Mouse (Mus musculus): ENCODE data around the gene Nbea. TPM values are rescaled to one million over a fixed set of nuclear protein-coding genes. Genes with fewer than 3 reads are reported as not detected.
"Not testable (repeated sequence)": the region's sequence is repeated elsewhere in the genome, so short reads cannot be mapped to it uniquely, and the experiment has no call there.

Nbea gene
- total RNA-seq, 2 experiments from 2014 or later, result 214 to 219 TPM

- DNase-seq (ENCODE audit: extremely low spot score in 1 of 2, low spot score in 2 of 2), result no peak
- intact Hi-C loops (cut with DNase I), result no loop called here
Measured at GRCm38 (mm10) chr3:56045659-56046336, 137.7 kb downstream of the Nbea start.

DNA sequence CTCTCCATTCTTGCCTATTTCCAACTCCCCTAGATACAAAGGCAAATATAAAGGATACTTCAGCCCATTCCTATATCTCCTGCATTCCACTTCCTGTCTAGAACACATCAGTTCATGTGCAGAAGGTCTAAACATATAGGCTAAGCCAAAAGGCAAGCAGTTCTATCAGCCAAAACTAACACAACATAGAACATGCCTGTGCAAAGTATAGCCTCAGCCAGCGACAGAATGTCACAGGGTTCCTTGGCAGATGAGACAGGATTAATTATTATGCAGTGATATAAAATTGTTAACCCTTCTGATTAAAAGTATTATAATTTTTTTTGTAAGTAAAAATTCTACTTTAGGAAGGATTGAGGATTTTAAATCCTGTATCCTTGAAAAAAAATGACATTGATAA is 140.4 kb downstream of the Nbea start:
- intact Hi-C loops (cut with DNase I), result no loop called here
- no peak for DNase-seq (ENCODE audit: extremely low spot score in 1 of 2, low spot score in 2 of 2)

DNA sequence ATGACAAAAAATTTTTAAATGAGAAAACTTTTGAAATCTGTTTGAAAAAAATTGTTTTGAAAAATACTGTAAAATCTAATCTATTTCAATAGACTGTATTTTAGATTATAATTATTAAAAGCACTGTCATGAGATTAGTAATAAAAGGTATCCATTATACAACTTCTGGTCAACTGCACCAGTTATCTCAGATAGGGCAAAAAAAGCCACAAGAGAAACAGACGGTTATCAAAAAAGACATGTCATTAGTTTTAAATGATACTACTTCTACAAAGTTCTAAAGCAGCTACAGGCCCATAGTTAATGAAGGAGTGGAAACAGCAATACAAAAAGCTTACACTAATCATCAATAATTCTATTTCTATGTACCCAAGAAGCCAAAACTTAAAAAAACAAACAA is 144.0 kb downstream of the Nbea start:
- DNase-seq (ENCODE audit: extremely low spot score in 1 of 2, low spot score in 2 of 2), result no peak
- intact Hi-C loops (cut with DNase I), result no loop called here

- intact Hi-C loops (cut with DNase I), result no loop called here
- DNase-seq (ENCODE audit: extremely low spot score in 1 of 2, low spot score in 2 of 2), result no peak
Measured at GRCm38 (mm10) chr3:56034596-56034995, 148.9 kb downstream of the Nbea start.

- no peak for DNase-seq (ENCODE audit: extremely low spot score in 1 of 2, low spot score in 2 of 2)
- intact Hi-C loops (cut with DNase I), result no loop called here
Measured at GRCm38 (mm10) chr3:56018494-56018893, 165.0 kb downstream of the Nbea start.

GRCm38 (mm10) chr3:56011132-56011531 is 172.4 kb downstream of the Nbea start:
- intact Hi-C loops (cut with DNase I), result no loop called here
- DNase-seq (ENCODE audit: extremely low spot score in 1 of 2, low spot score in 2 of 2), result no peak

DNA sequence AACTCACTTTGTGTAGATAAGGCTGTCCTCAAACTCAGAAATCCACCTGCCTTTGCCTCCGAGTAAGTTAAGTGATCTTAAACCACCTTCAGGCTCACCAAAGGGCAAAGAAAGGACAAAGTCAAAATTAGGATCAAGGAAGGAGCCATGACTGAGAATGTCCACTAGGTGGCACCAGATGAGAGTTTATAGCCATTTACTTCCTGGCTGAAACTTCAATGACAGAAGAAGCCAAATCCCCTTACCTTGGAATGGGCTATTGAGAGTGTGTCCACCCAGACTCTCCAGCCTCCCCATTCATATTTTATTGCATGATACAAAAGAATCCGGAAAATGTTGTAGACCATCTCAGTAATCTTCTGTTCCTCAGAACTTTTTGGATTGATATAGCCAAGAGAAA is 175.5 kb downstream of the Nbea start:
- DNase-seq (ENCODE audit: extremely low spot score in 1 of 2, low spot score in 2 of 2), result peak in 1 of 2 experiments; percentile 30
- intact Hi-C loops (cut with DNase I), result loop anchor here (5.0 to 10.0 kb wide), 2 partner anchors 177 to 1199 kb away; partner anchors contain the start of gene Nbea

DNA sequence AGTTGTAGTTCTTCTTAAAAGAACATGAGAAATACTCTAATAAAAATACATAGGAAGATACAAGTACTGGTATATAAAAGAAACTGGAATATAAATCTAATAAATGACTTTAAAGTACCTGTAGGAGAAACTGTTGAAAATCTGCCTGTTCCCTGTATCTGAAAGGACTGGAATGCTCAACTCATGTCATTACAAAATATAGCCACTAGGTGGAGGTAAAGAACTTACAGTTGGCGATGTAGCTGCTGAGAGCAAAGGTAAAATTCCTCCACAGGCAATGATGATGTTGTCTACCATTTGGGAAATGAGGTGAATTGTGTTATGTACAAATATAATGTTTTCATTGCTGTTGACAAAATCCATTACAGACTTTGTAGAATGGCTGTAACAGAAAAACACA is 183.2 kb downstream of the Nbea start:
- intact Hi-C loops (cut with DNase I), result loop anchor here (10.0 kb wide), 1 partner anchor 185 kb away; the partner anchor contains the start of gene Nbea
- DNase-seq (ENCODE audit: extremely low spot score in 1 of 2, low spot score in 2 of 2), result peak in 1 of 2 experiments; percentile 59

DNA sequence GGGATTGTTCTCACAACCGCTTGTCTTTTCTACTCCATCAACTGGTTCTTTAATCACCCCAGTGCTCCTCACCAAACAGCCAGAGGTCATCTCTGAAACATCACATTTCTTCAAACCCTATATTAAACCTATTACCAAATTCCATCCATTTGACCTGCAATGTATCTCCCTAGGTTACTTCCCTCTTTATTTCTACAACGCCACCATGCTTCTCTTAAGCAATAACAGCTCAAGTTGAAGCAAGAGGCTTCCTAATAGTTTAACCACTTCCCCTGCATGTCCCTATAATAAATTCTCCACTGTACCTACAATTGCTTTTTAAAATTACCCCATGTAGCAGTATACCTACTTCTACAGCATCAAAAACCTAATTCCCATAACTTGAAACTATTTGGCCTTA is 205.1 kb downstream of the Nbea start:
- intact Hi-C loops (cut with DNase I), result no loop called here
- no peak for DNase-seq (ENCODE audit: extremely low spot score in 1 of 2, low spot score in 2 of 2)

GRCm38 (mm10) chr3:55976986-55977385 is 206.5 kb downstream of the Nbea start:
- intact Hi-C loops (cut with DNase I); DNase-seq (ENCODE audit: extremely low spot score in 1 of 2, low spot score in 2 of 2): not testable (repeated sequence)

DNA sequence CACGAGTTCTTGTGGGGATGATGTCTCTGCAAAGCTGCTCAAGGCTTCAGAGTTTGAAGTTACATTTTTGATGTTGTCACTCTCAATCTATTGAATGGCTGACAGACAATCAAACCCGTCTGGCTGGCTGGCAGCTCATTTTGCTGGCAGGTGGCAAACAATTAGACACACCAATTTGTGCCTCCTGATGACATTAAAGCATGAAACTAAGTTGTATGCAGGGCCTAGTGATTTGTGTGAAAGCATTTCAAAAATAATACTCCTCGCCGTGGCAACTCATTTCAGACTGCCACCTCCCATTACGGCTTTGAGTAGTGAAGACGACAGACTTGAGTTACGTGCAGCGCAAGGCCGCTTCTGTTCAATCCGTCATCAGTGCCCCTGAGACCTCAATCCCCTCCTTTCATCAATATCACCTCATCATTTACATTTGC is 217.8 kb downstream of the Nbea start:
- intact Hi-C loops (cut with DNase I), result no loop called here
- DNase-seq (ENCODE audit: extremely low spot score in 1 of 2, low spot score in 2 of 2), result no peak

- intact Hi-C loops (cut with DNase I), result no loop called here
- no peak for DNase-seq (ENCODE audit: extremely low spot score in 1 of 2, low spot score in 2 of 2)
Measured at GRCm38 (mm10) chr3:55963032-55963431, 220.5 kb downstream of the Nbea start.

DNA sequence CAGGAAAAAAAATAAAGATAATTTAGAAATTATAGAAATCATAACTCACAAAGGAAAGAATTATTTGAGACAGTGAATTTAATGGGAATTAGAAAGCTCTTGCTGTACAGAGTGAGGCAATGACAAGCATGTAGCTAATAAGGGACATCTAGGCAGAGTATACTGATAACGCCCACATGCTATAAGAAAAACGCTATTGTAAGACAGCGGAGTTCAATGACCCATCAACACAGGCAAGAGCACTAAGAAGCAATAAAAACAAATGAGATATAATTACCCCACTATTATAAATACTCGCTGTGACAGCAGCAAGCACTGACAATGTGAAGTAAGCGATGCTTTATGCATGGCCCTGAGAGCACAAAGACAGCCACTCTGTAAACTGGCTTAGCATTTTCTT is 233.5 kb downstream of the Nbea start:
- no peak for DNase-seq (ENCODE audit: extremely low spot score in 1 of 2, low spot score in 2 of 2)
- intact Hi-C loops (cut with DNase I), result no loop called here

DNA sequence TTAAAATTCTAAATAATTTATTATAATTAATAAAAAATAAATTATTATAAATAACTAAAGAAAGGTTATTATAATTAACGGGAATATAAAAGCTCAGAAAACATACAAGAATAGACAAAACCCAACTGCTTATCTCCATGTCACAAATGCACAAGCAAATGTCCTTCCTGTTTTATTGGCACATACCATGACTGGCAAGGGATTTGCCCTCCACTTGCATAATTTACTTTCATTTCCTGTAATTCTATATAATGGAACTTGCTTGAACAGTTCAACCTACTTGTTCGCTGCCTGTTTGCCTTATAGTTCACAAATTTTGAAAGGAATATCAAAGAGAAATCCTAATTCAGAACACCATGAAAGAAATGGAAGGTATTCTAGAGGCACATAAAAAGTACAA is 234.4 kb downstream of the Nbea start:
- intact Hi-C loops (cut with DNase I), result no loop called here

DNA sequence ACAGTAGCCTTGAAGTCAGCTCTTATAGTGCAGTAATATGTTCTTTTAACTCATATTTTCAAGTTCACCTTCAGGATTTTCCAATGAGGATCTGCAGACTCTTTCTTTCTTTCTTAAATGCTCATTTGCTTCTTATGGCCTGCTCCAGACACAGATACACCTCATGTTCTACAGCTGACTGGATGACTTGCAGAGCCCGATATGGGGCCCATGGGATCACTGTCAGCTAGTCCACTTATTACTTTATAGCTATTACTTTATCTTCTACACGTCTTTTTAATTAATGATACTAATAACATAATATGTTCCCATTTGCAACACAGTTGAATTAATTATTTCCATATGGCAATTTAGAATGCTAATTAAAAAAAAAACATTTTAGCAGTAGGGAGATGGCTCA is 256.2 kb downstream of the Nbea start:
- DNase-seq (ENCODE audit: extremely low spot score in 1 of 2, low spot score in 2 of 2), result no peak

More for the DNA sequence above, 234.4 kb downstream of the Nbea start:
- no peak for DNase-seq (ENCODE audit: extremely low spot score in 1 of 2, low spot score in 2 of 2)

GRCm38 (mm10) chr3:55909290-55909689 is 274.2 kb downstream of the Nbea start:
- intact Hi-C loops (cut with DNase I), result no loop called here
- DNase-seq (ENCODE audit: extremely low spot score in 1 of 2, low spot score in 2 of 2), result no peak

More for the DNA sequence above, 256.2 kb downstream of the Nbea start:
- intact Hi-C loops (cut with DNase I), result no loop called here

DNA sequence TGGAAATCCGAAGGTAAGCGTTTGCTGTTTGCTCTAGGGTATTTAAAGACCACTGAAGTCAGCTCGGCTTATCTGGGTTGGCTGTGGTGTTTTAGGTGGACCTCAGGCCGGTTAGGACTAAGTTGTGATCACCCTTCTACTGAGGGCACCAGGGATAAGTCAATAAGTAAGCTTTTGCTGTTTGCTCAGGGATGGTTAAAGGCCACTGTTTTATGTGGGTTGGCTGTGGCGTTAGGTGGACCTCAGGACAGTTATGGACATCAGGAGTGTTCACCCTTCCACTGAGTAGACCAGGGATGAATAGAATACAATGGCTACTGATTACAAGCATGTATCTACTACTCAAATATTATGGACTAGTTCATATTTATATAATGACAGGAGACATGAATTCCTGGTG is 292.9 kb downstream of the Nbea start:
- no peak for DNase-seq (ENCODE audit: extremely low spot score in 1 of 2, low spot score in 2 of 2)
- intact Hi-C loops (cut with DNase I), result no loop called here

DNA sequence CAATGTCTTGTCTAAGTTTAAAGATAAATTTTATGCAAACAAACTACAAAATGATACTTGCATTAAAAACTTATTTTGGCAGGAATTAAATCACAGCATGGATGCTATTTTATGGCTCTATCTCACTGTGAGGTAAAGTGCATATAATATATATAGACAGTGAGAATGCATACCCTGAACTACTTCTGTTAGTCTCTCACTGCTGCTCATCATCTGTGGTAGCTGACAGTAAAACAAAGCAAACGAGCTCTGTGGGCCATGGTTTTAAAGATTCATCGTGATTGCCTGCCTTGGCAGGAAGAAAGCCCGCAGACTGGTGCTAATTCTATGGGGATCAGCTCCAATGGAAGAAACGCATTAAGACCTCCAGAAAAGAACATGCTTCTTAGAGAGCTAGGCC is 294.3 kb downstream of the Nbea start:
- intact Hi-C loops (cut with DNase I), result no loop called here
- no peak for DNase-seq (ENCODE audit: extremely low spot score in 1 of 2, low spot score in 2 of 2)

GRCm38 (mm10) chr3:55887829-55888210 is 295.7 kb downstream of the Nbea start:
- DNase-seq (ENCODE audit: extremely low spot score in 1 of 2, low spot score in 2 of 2), result no peak
- intact Hi-C loops (cut with DNase I), result no loop called here

DNA sequence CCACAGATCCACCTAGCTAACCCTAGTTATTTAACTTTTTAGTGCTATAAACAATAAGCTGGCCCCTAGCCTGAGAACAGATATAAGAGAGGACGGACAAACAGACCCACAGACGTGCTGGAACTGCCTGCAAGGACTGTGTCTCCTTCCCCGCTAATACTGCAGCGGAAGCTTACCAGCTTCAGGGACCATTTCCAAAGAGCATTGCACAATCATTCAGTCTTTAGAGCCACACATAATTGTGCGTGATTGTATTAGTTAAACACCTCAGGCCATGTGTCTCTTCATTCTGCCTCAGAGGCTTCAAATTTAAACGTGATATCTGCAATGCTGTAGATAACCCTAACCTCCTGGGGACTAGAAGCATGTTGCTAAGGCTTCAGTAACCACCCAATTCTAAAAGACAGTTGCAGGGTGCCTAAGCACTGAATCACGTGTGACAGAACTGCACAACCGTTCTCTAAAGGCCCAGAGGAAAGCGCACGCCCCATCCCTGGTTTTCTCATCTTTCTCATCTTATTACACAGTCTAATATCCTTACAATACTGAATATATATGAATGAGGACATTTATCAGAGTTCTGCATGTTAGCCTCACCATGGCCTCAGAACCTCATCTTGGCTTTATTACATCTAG is 296.2 kb downstream of the Nbea start:
- intact Hi-C loops (cut with DNase I), result no loop called here
- no peak for DNase-seq (ENCODE audit: extremely low spot score in 1 of 2, low spot score in 2 of 2)
